Mouse (Mus musculus) stomach, postnatal 0 days (tissue): ENCODE measurements around the gene Lama2.

ENCODE experiments used
- CTCF ChIP-seq: IDR thresholded peaks from 2 replicates; pipeline ENCODE4 v1.5.1; 2016; ENCODE audit warnings: antibody characterized with exemption, low read depth, mild to moderate bottlenecking, moderate library complexity
- EP300 ChIP-seq: optimal IDR thresholded peaks from 2 replicates; pipeline ENCODE3; 2016; ENCODE audit warnings: antibody characterized with exemption

DNA sequence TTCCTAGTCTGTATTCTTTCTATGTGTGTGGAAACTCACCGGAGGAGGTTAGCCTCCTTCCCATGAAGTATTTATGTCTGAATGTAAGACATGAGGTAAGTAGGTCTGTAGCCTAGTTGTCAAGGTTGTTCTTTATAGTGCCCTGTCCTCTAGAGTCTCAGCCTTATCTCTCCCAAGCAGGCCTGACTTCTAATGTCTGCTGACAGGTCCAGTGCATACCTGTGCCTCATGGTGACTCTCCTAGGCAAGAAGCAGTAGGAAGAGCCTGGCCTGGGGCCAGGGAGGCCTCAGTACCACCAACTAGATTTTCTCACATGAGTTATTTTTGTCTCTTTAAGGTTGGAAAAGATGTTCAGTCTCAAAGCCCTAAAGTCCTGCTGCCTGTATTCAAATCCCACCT, 483.8 kb downstream of the Lama2 start:
- TF ChIP-seq CTCF (no peak), EP300 (no peak)
